Mouse (Mus musculus): Measurements from ENCODE around the gene Dcaf1. TPM values are rescaled to one million over a fixed set of nuclear protein-coding genes. Genes with fewer than 3 reads are reported as not detected.

Dcaf1 gene
- total RNA-seq (2021) = 10 to 100 TPM; 31.2 to 33.4 TPM

DNA sequence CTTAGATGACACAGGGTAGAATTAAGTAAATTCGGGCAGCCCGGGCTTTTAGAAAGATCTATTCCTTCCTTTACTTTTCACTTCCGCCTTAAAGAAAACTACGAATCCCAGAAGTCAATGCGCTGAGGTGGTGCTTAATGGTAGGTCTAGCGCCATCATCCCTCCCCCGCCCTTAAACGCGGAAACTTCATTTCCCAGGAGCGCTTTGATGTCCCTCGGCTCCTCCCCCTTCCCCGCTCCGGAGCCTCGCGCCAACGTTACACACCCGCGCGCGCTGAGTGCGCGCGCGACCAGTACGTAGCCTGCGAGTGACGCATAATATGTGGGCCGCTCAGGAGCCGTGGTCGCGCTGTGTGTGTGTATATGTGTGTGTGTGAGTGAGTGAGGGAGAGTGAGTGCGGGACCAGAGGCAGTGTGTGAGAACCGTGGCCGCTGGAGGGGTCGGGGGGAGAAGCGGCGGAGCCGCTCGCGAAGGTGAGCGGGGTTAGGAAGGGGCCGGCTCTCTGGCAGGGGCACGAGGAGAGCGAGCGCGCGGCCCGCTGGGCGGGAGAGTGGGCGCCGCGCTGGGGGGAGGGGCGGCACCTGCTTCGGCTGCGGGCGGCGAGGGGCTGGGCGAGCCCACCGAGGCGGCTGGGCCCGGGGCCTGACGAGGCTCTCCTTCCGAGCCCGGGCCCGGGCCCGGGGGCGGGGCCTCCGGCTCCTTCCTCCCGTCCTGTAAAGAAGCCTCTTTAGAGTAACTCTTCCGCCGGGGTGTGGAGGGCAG lies at the start of gene Dcaf1:
Gene Dcaf1 (plus strand): TSS at position 257 of the 763 bp plus-strand sequence.
- intact Hi-C loops (cut with DNase I) = no loop called here
- DNase-seq = peak; percentile 97

DNA sequence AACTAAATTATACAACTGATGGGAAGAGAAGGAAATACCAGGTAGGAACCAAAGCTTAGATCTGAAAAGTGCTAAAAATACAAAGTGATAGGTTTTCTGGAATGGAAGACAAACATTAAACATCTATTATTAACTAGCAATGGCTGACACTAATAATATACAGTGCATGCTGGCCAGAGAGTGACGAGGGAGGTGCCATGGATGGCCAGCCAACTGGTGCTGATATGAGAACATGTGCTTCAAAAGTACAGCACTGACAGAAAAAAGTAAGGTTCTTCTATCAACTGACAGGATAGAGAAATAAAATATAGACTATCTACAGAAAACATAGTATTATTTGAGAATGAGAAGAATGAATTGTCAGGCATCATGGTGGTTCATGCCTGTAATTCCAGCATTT lies 45.6 kb upstream of the Dcaf1 start:
- intact Hi-C loops (cut with DNase I) = no loop called here
- DNase-seq = no peak

GRCm38 (mm10) chr9:106777423-106777822 lies 44.3 kb upstream of the Dcaf1 start:
- no peak for DNase-seq
- intact Hi-C loops (cut with DNase I) = no loop called here

DNA sequence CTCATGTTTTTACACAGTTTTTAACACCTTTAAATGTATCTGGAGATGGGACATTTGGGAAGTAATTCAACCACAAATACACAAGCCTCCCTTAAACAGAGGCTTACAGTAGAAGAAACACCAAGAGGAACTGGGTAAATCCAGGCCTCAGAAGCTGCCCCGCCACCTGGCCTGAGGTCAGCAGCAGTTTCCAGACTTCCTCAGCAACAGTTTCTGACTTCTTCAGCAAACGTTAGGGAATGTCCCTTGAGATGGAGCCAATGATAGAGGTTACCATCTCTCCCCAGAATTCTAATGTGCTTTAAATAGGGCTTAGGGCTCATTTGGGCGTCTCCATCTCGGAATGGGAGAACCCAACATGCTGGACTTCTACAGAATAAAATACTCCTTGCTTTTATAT lies 43.4 kb upstream of the Dcaf1 start:
- DNase-seq = no peak
- intact Hi-C loops (cut with DNase I) = no loop called here

DNA sequence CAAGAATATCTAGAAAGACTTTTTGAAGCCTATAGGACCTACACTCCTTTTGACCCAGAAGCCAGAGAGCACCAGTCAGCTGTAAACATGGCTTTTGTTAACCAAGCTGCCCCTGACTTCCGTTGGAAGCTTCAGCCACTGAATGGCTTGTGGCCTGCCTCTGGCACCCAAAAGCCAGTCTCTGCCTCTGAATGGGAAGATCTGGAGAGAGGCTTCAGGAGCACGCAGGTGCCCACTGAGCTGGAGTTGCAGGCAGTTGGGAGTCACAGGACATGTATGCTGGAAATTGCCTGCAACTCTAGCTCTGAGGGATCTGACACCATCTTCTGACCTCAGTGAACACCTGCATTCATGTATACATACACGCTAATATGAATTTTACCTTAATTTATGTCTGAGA lies 41.6 kb upstream of the Dcaf1 start:
- intact Hi-C loops (cut with DNase I) = no loop called here
- DNase-seq = no peak

GRCm38 (mm10) chr9:106783554-106783953 lies 38.1 kb upstream of the Dcaf1 start:
- DNase-seq = no peak
- intact Hi-C loops (cut with DNase I) = no loop called here

DNA sequence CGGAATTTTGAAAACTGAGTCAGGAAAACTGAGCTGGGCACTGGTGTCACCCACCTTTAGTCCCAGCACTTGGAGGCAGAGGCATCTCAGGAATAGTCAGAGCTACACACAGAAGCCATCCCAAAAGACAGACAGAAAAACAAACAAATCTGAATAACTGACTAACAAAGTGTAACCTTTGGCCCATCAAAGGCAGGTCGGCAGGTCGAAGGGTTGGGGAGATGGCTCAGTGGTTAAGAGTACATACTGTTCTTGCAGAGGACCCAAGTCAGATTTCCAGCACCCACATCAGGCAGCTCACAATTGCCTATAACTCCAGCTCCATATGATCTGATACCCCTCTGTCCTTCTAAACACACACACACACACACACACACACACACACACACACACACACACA lies 36.5 kb upstream of the Dcaf1 start:
- intact Hi-C loops (cut with DNase I) = no loop called here

GRCm38 (mm10) chr9:106787979-106788811 lies 33.5 kb upstream of the Dcaf1 start:
- intact Hi-C loops (cut with DNase I) = no loop called here
- DNase-seq = no peak

More for the DNA sequence above, 36.5 kb upstream of the Dcaf1 start:
- no peak for DNase-seq

GRCm38 (mm10) chr9:106788812-106789321 lies 32.8 kb upstream of the Dcaf1 start, which contains the start of gene Rad54l2:
Gene Rad54l2 (minus strand): TSS chr9:106789194.
- intact Hi-C loops (cut with DNase I) = no loop called here
- DNase-seq = peak; percentile 84

GRCm38 (mm10) chr9:106789363-106789762 lies 32.3 kb upstream of the Dcaf1 start:
- no peak for DNase-seq
- intact Hi-C loops (cut with DNase I) = no loop called here

GRCm38 (mm10) chr9:106790831-106791230 lies 30.8 kb upstream of the Dcaf1 start:
- DNase-seq = no peak
- intact Hi-C loops (cut with DNase I) = no loop called here

DNA sequence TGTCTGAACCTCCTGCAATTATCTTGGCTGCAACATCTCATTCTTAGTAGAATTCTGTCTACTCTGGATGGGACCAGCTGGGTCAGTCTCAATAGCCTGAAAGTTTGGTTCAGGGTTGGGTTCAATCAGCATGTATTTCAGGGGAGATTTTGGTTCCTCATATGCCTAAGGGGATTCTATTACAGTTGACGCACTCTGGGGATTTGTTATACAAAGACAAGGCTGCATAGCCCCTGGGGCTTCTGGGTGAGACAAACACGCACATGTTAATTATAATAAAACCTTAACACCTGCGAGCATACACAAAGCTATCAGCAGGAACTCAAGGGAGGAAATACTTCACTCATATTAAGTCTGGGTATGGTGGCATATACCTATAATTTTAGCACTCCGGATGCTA lies 15.2 kb upstream of the Dcaf1 start:
- DNase-seq = no peak
- intact Hi-C loops (cut with DNase I) = loop anchor here (10.0 kb wide), 1 partner anchor 52 kb away; no protein-coding TSS in a partner anchor

DNA sequence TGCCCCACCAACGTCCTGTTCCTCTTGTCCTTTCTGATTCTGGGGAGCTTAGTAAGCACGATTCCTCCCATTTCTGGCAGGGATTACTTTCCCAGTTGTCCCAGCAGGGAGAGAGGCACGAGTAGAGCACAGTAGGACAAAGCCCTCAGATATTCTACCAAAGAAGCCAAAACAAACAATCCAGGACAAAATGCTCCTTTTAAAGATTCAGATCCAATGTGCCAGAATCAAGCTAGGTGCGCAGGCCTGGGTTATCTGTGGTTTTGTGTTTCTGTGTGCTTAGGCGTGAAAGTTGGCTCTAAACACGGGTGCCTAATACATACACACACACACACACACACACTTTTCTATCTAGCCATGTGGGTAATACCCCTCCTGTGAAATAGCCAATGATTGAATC lies 3.5 kb upstream of the Dcaf1 start:
- intact Hi-C loops (cut with DNase I) = loop anchor here (10.0 kb wide), 1 partner anchor 143 kb away; no protein-coding TSS in a partner anchor
- DNase-seq = no peak

DNA sequence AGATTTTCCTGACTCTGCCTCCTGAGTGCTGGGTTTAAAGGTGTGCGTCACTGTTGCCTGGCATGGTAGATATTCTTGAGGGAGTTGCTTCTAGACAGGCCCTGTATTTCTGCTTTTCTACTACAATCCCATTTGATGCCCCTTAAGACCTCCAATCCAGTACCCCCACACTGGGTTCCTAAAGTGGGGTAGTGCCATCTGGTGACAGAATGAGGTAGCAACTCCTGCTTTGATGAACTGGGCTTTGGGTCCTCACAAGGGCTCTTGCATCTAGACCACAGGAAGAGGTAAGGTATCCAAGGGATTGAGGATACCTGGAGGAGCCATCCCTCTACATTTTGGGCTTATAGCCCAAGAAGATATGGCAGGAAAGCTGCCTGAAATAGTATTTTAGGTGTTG lies 2.5 kb upstream of the Dcaf1 start:
- intact Hi-C loops (cut with DNase I) = loop anchor here (10.0 kb wide), 1 partner anchor 144 kb away; no protein-coding TSS in a partner anchor
- DNase-seq = peak; percentile 37

DNA sequence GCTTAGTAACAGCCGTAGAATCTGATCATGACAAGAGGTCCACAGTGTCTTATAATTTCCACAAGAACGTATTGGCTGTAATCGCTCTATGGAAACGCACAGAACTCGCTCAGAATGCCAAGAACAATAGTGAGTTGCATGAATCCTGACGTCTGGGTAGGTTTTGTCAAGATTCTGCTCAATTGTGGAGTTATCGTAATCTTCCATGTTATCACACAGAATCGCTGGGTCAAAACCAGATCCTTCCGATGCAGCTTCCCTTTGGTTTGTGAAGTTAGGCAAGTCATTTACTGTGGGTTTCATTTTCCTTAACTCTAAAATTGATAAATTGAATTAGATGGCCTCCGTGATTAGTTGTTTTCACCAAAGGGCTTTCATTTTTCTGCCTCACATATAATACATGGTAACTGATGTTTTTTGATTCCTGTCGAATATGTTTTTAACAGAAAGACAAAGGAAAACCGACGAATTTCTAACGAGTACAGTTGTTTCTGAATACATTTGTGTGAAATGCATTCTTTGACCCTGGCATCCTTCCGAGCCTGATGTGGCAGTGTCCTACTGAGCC lies 540 bp upstream of the Dcaf1 start:
- DNase-seq = no peak

GRCm38 (mm10) chr9:106822381-106823104 lies 869 bp downstream of the Dcaf1 start:
- DNase-seq = peak; percentile 86
- intact Hi-C loops (cut with DNase I) = no loop called here

More for the DNA sequence above, 540 bp upstream of the Dcaf1 start:
- intact Hi-C loops (cut with DNase I) = no loop called here

DNA sequence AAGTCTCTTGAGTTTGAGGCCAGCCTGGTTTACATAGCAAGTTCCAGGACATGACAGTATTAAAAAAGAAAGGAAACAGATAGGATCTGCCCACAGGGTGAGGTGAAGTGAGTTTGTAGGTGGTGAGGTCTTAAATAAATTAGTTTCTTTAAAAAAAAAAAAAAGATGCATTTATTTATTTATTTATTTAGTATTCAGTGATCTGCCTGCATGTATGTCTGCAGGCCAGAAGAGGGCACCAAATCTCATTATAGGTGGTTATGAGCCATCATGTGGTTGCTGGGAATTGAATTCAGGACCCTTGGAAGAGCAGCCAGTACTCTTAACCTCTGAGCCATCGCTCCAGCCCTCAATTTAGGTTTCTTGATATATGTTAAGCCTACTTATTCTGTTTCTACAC lies 18.9 kb downstream of the Dcaf1 start:
- no peak for DNase-seq
- intact Hi-C loops (cut with DNase I) = no loop called here

DNA sequence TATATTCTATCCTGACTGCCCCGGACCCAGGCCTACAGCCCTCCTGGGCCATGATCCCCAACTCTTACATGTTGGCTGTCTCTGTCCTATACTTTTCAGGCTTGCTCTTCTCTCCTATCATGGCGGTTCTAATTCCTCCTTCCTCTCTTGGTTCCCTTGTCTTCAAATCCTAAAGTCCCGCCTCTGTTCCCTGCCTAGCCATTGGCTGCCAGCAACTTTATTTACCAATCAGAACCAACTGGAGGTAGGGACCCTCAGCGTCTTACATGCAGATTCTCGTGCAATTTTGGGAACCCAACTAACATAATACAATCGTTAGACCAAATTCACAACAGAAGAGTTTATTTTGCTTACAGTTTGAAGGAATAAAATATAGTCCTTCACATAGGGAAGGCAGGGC lies 21.1 kb downstream of the Dcaf1 start:
- no peak for DNase-seq
- intact Hi-C loops (cut with DNase I) = no loop called here

DNA sequence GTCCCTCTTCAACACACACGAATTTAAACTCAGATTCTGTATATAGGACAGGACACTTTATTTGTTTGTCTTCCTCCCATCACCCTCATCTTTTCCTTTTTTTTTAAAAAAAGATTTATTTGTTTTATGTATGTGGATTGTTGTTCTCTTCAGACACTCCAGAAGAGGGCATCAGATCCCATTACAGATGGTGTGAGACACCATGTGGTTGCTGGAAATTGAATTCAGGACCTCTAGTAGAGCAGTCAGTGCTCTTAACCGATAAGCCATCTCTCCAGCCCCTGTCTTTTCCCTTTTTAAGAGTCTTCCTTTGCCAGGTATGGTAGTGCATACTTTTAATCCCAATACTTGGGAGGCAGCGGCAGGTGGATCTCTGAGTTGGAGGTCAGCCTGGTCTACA lies 35.0 kb downstream of the Dcaf1 start:
- intact Hi-C loops (cut with DNase I) = no loop called here
- no peak for DNase-seq

- DNase-seq = no peak
- intact Hi-C loops (cut with DNase I) = no loop called here
These were observed 36.4 kb downstream of the Dcaf1 start for GRCm38 (mm10) chr9:106858036-106858435.
